18 mouse cellular contexts compared by ENCODE assay signal in the genomic region with DNA sequence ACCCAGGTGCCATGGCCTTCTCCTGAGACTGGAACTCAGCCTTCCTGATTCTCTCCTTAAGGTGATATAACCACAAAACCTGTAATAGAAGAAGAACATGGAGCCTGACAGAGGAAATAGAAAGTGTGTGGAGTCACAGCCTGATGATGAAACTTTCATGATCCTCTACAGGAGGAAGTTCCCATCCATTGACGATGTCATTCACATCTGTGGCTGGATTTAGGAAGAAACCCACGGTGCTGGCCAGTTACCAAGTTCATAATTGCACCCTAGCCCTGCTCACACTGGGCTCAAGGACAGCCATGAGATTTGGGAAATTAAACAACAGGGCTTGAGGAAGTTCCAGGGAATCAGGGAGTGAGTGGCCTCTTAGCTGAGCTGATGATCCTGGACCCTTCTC. TPM values are rescaled to one million over a fixed set of nuclear protein-coding genes. Genes with fewer than 3 reads are reported as not detected.
"Had no signal": no experiment of that assay in that cellular context is flagged by ENCODE, and none has a peak within 500 bp of the region (broad histone marks: within the 10 kb centered on the region; RNA-seq: fewer than 3 reads in every experiment).

No protein-coding gene starts in this region.

RNA-seq across cellular contexts. Expression of gene H60b, which starts 7.6 kb away (rescaled TPM):
- total RNA-seq: gastrocnemius, adult 2 months; gastrocnemius, postnatal 25 days; heart, adult 18-20 months; heart, adult 8-10 months; heart, postnatal 10 days; heart, postnatal 25 days; heart, postnatal 4 days; hindbrain, postnatal 0 days; layer of hippocampus, adult 18-20 months; layer of hippocampus, adult 8-10 months; layer of hippocampus, postnatal 14 days; layer of hippocampus, postnatal 36 days; left cerebral cortex, postnatal 25 days had no signal
- polyA plus RNA-seq: large intestine, adult 2 months; liver, adult 2 months had no signal

RNA-seq across cellular contexts. Expression of gene Raet1e, which starts 7.7 kb away (rescaled TPM):
- total RNA-seq: gastrocnemius, adult 2 months; gastrocnemius, postnatal 25 days; heart, adult 8-10 months; heart, postnatal 25 days; layer of hippocampus, adult 18-20 months; layer of hippocampus, adult 8-10 months; layer of hippocampus, postnatal 14 days; layer of hippocampus, postnatal 36 days; left cerebral cortex, adult 18-20 months; left cerebral cortex, adult 8-10 months; left cerebral cortex, postnatal 25 days had no signal
- polyA plus RNA-seq: frontal cortex, adult 2 months had no signal

RNA-seq across cellular contexts. Expression of gene E030030I06Rik, which starts 17.0 kb away (rescaled TPM):
- total RNA-seq: layer of hippocampus, postnatal 36 days had no signal
